Mouse (Mus musculus) limb, embryonic 10.5 days (tissue): ENCODE results near the gene Vps9d1. TPM values are rescaled to one million over a fixed set of nuclear protein-coding genes. Genes with fewer than 3 reads are reported as not detected.

ENCODE experiments used
- DNase-seq: peaks from one replicate; pipeline ENCODE4 v3.0.0-alpha.2; 2017; ENCODE audit warnings: low spot score
- H3K27ac ChIP-seq: fragments of 300-500 bp; sonication (generic); 2 replicates; pipeline ENCODE4 v1.5.1; 2016; ENCODE audit warnings: mild to moderate bottlenecking
- H3K27me3 ChIP-seq: fragments of 300-500 bp; sonication (generic); 2 replicates; pipeline ENCODE4 v1.6.1; 2016; ENCODE audit warnings: low read depth, mild to moderate bottlenecking; ENCODE audit not compliant: poor library complexity, severe bottlenecking
- H3K36me3 ChIP-seq: fragments of 300-500 bp; sonication (generic); 2 replicates; pipeline ENCODE4 v1.6.1; 2016; ENCODE audit warnings: mild to moderate bottlenecking, moderate library complexity
- H3K4me1 ChIP-seq: fragments of 300-500 bp; sonication (generic); 2 replicates; pipeline ENCODE4 v1.6.1; 2016
- H3K4me3 ChIP-seq: fragments of 300-500 bp; sonication (generic); 2 replicates; pipeline ENCODE4 v1.5.1; 2016; ENCODE audit warnings: mild to moderate bottlenecking, moderate library complexity
- H3K9me3 ChIP-seq: fragments of 300-500 bp; sonication (generic); replicated peaks from 2 replicates; pipeline ENCODE4 v1.6.1; 2016; ENCODE audit warnings: mild to moderate bottlenecking
- WGBS: fragments of 180-500 bp; shearing (Covaris S2); methylation state at CpG from one replicate; pipeline ENCODE4 v1.1.7; 2016; 5-methylcytosine and 5-hydroxymethylcytosine counted together
- polyA plus RNA-seq: library from polyadenylated mRNA; unstranded; fragments of >200 nt; fragmentation: Nextera tagmentation; extraction: Ambion mirVana; gene quantifications from 2 replicates; pipeline ENCODE4 v1.2.1, GENCODE M21; 2016

Vps9d1 gene
- polyA plus RNA-seq, 1 experiment from 2014 or later = 26.7 TPM

- no peaks in the 10 kb centered on the region for H3K27me3 ChIP-seq
- no peaks in the 10 kb centered on the region for H3K36me3 ChIP-seq
- no peak for DNase-seq
- 88% methylated on average over 9 of the region's 9 CpGs for WGBS
- no peak overlapping the region for H3K27ac ChIP-seq
- H3K9me3 ChIP-seq = no peaks in the 10 kb centered on the region
- no peak overlapping the region for H3K4me3 ChIP-seq
- peaks cover 11% of the 10 kb centered on the region for H3K4me1 ChIP-seq
Measured at GRCm38 (mm10) chr8:123193771-123194170, 60.4 kb downstream of the Vps9d1 start.

Other genes with a start within 250 kb of the Vps9d1 start
- 54.8 and 63.9 TPM in 2 replicates for gene Ankrd11, start 212.1 kb downstream of the Vps9d1 start, polyA plus RNA-seq
- 57.8 and 60.5 TPM in 2 replicates for gene Spg7, start 191.4 kb downstream of the Vps9d1 start, polyA plus RNA-seq
- 1,397 and 1,583 TPM in 2 replicates for gene Rpl13, start 152.0 kb downstream of the Vps9d1 start, polyA plus RNA-seq
- gene Cpne7, start 137.0 kb downstream of the Vps9d1 start, polyA plus RNA-seq = 1.2 TPM in 2 replicates
- gene Sult5a1, start 96.0 kb downstream of the Vps9d1 start, polyA plus RNA-seq = 4.6 and 5.2 TPM in 2 replicates
- 7.8 and 8.4 TPM in 2 replicates for gene Dpep1, start 68.1 kb downstream of the Vps9d1 start, polyA plus RNA-seq
- 127 and 130 TPM in 2 replicates for gene Chmp1a, start 41.6 kb downstream of the Vps9d1 start, polyA plus RNA-seq
- 3.1 and 6.2 TPM in 2 replicates for gene Spata33, start 41.5 kb downstream of the Vps9d1 start, polyA plus RNA-seq
- 33.6 and 34.7 TPM in 2 replicates for gene Cdk10, start 29.5 kb downstream of the Vps9d1 start, polyA plus RNA-seq
- 0.75 and 1.6 TPM in 2 replicates for gene Spata2l, start 18.1 kb downstream of the Vps9d1 start, polyA plus RNA-seq
- gene Zfp276, start 153 bp downstream of the Vps9d1 start, polyA plus RNA-seq = 23.9 and 27.9 TPM in 2 replicates
- gene Fanca, start 64.2 kb upstream of the Vps9d1 start, polyA plus RNA-seq = 42.7 and 46.3 TPM in 2 replicates
- 2.0 TPM in 2 replicates for gene Spire2, start 78.4 kb upstream of the Vps9d1 start, polyA plus RNA-seq
- 116 and 138 TPM in 2 replicates for gene Tcf25, start 119.4 kb upstream of the Vps9d1 start, polyA plus RNA-seq
- not detected in 2 replicates for gene Mc1r, start 152.8 kb upstream of the Vps9d1 start, polyA plus RNA-seq
- 6.9 and 7.9 TPM in 2 replicates for gene Tubb3, start 157.1 kb upstream of the Vps9d1 start, polyA plus RNA-seq
- gene Def8, start 169.2 kb upstream of the Vps9d1 start, polyA plus RNA-seq = 43.6 and 44.1 TPM in 2 replicates
- 57.2 and 65.0 TPM in 2 replicates for gene Afg3l1, start 223.6 kb upstream of the Vps9d1 start, polyA plus RNA-seq